Mouse (Mus musculus): ENCODE data around the gene Chst15. TPM values are rescaled to one million over a fixed set of nuclear protein-coding genes. Genes with fewer than 3 reads are reported as not detected.

The Chst15 gene
- total RNA-seq, 2 experiments from 2014 or later = 43.0 to 44.6 TPM

DNA sequence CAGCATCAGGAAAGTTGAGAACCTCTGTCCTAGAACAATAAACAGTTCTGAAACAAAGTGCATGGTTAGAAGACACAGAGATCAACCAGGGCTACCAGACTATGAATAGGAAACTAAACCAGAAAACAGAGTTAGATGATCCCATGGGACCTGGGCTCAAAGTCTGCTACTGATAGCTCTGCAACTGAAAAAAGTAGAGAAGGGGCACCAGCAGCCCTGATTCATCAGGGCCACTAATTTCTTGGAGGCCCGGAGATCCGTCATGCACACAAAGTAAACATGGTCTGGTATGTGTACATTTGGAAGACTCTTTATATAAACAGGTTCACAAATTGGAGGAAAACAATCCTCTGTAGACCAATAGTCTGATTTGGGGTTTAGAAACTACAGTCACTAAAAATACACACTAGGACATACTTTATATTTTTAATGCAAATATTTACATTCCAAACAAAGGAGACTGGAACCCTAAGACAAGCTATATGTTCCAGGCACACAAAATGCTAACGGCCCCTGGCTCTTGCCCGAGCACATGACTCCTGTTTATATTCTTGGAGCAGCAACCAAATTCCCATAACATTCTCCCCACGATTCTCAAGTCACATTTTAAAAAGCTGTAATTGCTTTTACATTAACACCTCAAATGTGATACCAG, 8.4 kb downstream of the Chst15 start:
- no peak for TF ChIP-seq CTCF (IDR thresholded peaks at IDR 0.05)
- intact Hi-C loops (cut with DNase I) = no loop called here
- H3K4me3 ChIP-seq = no peak overlapping the region
- DNase-seq (ENCODE audit: extremely low spot score in 1 of 2, low spot score in 2 of 2) = no peak
- no peak overlapping the region for H3K27ac ChIP-seq

DNA sequence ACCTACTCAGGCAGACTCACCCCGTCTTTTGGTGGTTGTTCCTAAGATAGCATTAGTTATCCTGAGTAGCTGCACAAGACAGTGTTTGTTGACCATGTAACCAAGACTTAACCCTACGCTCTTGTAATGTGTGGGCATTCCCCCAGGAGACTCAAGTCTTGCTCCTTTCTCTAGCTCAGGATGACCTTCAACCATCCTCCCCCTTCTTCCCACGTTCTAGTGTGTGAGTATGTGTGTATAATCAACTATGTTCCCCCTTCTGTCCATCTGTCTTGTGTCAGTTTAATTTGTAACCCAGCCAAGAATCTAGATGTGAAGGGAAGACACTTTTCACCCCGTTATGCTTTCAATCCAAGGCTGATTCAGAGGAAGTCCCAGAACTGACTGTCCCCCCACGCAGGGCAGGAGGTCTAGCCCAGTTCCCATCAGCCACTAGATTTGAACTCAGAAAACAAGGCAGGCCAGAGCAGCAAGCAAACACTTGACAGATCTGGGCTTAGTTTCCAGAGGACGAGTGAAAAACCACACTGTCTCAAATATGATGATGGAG, 9.2 kb downstream of the Chst15 start:
- no peak overlapping the region for H3K4me3 ChIP-seq
- DNase-seq (ENCODE audit: extremely low spot score in 1 of 2, low spot score in 2 of 2) = no peak
- no peak overlapping the region for H3K27ac ChIP-seq
- intact Hi-C loops (cut with DNase I) = no loop called here
- TF ChIP-seq CTCF (IDR thresholded peaks at IDR 0.05) = no peak

- TF ChIP-seq CTCF (IDR thresholded peaks at IDR 0.05) = no peak
- intact Hi-C loops (cut with DNase I) = no loop called here
- Histone ChIP-seq H3K4me3 (no peak overlapping the region), H3K27ac (no peak overlapping the region)
- DNase-seq (ENCODE audit: extremely low spot score in 1 of 2, low spot score in 2 of 2) = no peak
These were observed 10.2 kb downstream of the Chst15 start for GRCm38 (mm10) chr7:132306671-132307412.

GRCm38 (mm10) chr7:132305492-132306375, 11.3 kb downstream of the Chst15 start:
- Histone ChIP-seq H3K27ac (no peak overlapping the region), H3K4me3 (no peak overlapping the region)
- intact Hi-C loops (cut with DNase I) = no loop called here
- DNase-seq (ENCODE audit: extremely low spot score in 1 of 2, low spot score in 2 of 2) = no peak
- TF ChIP-seq CTCF (IDR thresholded peaks at IDR 0.05) = no peak

GRCm38 (mm10) chr7:132304424-132305085, 12.5 kb downstream of the Chst15 start:
- intact Hi-C loops (cut with DNase I) = no loop called here
- no peak for TF ChIP-seq CTCF (IDR thresholded peaks at IDR 0.05)
- Histone ChIP-seq H3K27ac (no peak overlapping the region), H3K4me3 (no peak overlapping the region)
- DNase-seq (ENCODE audit: extremely low spot score in 1 of 2, low spot score in 2 of 2) = no peak

DNA sequence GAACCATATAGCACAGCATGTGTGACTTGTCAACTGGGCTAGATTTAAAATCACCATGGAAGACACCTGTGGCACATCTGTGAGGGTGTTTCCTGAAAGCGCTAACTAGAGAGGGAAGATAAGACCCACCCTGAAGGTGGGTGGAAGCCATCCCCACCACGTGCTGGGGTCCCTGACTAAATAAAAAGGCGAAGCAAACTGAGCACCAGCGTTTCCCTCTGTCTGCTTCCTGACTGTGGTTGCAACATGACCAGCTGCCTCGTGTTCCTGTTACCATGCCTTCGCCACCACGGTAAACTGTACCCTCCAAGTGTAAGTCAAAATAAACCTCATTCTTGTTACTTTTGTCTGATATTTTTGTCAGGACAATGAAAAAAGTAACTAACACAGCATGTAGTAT, 13.0 kb downstream of the Chst15 start:
- H3K27ac ChIP-seq = no peak overlapping the region
- DNase-seq (ENCODE audit: extremely low spot score in 1 of 2, low spot score in 2 of 2) = no peak
- TF ChIP-seq CTCF (IDR thresholded peaks at IDR 0.05) = no peak
- intact Hi-C loops (cut with DNase I) = no loop called here
- no peak overlapping the region for H3K4me3 ChIP-seq

GRCm38 (mm10) chr7:132302508-132303241, 14.4 kb downstream of the Chst15 start:
- Histone ChIP-seq H3K27ac (no peak overlapping the region; the same call in 1 of the 2 replicates), H3K4me3 (no peak overlapping the region)
- DNase-seq (ENCODE audit: extremely low spot score in 1 of 2, low spot score in 2 of 2) = no peak
- intact Hi-C loops (cut with DNase I) = no loop called here
- TF ChIP-seq CTCF (IDR thresholded peaks at IDR 0.05) = no peak

GRCm38 (mm10) chr7:132299661-132300210, 17.3 kb downstream of the Chst15 start:
- intact Hi-C loops (cut with DNase I) = no loop called here
- no peak overlapping the region for H3K27ac ChIP-seq
- H3K4me3 ChIP-seq = no peak overlapping the region
- DNase-seq (ENCODE audit: extremely low spot score in 1 of 2, low spot score in 2 of 2) = no peak
- TF ChIP-seq CTCF (IDR thresholded peaks at IDR 0.05) = no peak

DNA sequence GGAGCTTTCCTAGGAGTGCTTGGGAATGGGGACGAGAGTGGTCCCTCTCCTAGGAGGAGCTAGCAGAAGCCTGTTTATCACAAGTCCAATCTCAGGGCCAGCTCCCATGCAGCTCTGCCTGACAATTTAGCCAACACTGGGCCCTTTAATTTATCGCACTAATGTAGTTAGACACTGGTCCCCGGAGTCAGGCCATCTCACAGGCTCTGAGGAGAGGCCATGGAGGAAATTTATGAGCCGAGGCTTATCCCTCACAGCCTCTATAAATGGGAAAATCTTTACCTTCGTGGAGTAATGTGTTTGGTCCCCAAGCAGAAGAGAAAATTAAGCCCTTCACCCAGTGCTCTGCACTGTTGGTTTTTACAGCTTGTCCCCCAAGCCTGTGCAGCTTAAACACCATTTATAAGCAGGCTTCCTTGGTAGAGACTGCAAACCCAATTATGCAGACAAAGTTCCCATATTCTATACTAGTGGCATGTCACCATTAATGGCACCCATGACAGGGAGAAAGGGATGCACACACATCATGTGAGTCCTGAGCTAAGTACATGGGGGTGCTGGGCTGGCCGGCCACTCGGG, 18.5 kb downstream of the Chst15 start:
- Histone ChIP-seq H3K27ac (no peak overlapping the region), H3K4me3 (no peak overlapping the region)
- intact Hi-C loops (cut with DNase I) = no loop called here
- DNase-seq (ENCODE audit: extremely low spot score in 1 of 2, low spot score in 2 of 2) = no peak
- no peak for TF ChIP-seq CTCF (IDR thresholded peaks at IDR 0.05)
